28 mouse cellular contexts compared by ENCODE assay signal in genomic region chr7:81219321-81219720, GRCm38 (mm10). TPM values are rescaled to one million over a fixed set of nuclear protein-coding genes. Genes with fewer than 3 reads are reported as not detected.
A peak's percentile ranks its signal among the peaks of the same experiment; 100 is the strongest.
DNase-seq lines count a peak whose midpoint lies in the region; ATAC-seq lines count a peak whose summit lies in the region.
"Had no signal": no experiment of that assay in that cellular context is flagged by ENCODE, and none has a peak within 500 bp of the region (broad histone marks: within the 10 kb centered on the region; RNA-seq: fewer than 3 reads in every experiment).

No protein-coding gene starts in this region.

- WGBS in heart, embryonic 10.5 days = 57% methylated on average over 7 of the region's 7 CpGs
- whole genome bisulfite sequencing in kidney, embryonic 16.5 days = 46% methylated on average over 7 of the region's 7 CpGs

- no peak overlapping the region for H3K9ac ChIP-seq in kidney, embryonic 16.5 days (replicated peaks; ENCODE audit: low read length)
- H3K9ac ChIP-seq: forebrain, embryonic 13.5 days; heart, embryonic 13.5 days; limb, embryonic 15.5 days; lung, embryonic 15.5 days; midbrain, embryonic 13.5 days had no signal

- H3K36me3 ChIP-seq in heart, embryonic 10.5 days = no peaks in the 10 kb centered on the region
- H3K36me3 ChIP-seq in kidney, embryonic 16.5 days (ENCODE audit: insufficient read depth, low read length) = no peaks in the 10 kb centered on the region
- H3K36me3 ChIP-seq: G1E; heart, embryonic 13.5 days; limb, embryonic 15.5 days; lung, embryonic 15.5 days; midbrain, embryonic 13.5 days had no signal

- DNase-seq in heart, embryonic 10.5 days (ENCODE audit: low spot score) = peak; percentile 63
- DNase-seq in heart, adult 18-20 months = no peak
- DNase-seq in kidney, postnatal 4 days = no peak
- peak; percentile 34 for DNase-seq in ZHBTc4 (ENCODE audit: low read depth, low spot score)
- DNase-seq in kidney, postnatal 36 days = peak; percentile 49 to 57
- DNase-seq in spleen, postnatal 10 days (ENCODE audit: low spot score in 2 of 2) = no peak
- no peak for DNase-seq in frontal cortex, postnatal 14 days (ENCODE audit: low spot score in 2 of 2)
- DNase-seq: adrenal gland, adult 8-10 months; cerebellum, adult 2 months; cerebellum, postnatal 25 days; embryo, embryonic 11 days; gastrocnemius, adult 2 months; heart, postnatal 14 days; left cerebral cortex, postnatal 4 days; lung, postnatal 36 days had no signal

- peaks cover 24% of the 10 kb centered on the region for H3K27me3 ChIP-seq in heart, embryonic 10.5 days (ENCODE audit: insufficient read depth, poor library complexity, severe bottlenecking)
- H3K27me3 ChIP-seq in kidney, embryonic 16.5 days (ENCODE audit: insufficient read depth, low read length) = no peaks in the 10 kb centered on the region
- H3K27me3 ChIP-seq: Patski had no signal

- H3K4me3 ChIP-seq in heart, embryonic 10.5 days = no peak overlapping the region
- H3K4me3 ChIP-seq in kidney, embryonic 16.5 days (ENCODE audit: low read length) = no peak overlapping the region
- H3K4me3 ChIP-seq: forebrain, embryonic 13.5 days; gastrocnemius, adult 2 months; heart, embryonic 13.5 days; left cerebral cortex, adult 2 months; limb, embryonic 15.5 days; lung, embryonic 15.5 days; megakaryocyte, embryonic 14.5 days; midbrain, embryonic 13.5 days had no signal

- ATAC-seq in kidney, embryonic 16.5 days (ENCODE audit: low FRiP score, low TSS enrichment) = peak; percentile 63; the same call in 1 of the 2 replicates
- ATAC-seq: activated CD4-positive, CD25-positive, alpha-beta regulatory T cell, adult 4 months; forebrain, embryonic 13.5 days; hindbrain, postnatal 0 days; midbrain, embryonic 13.5 days; Patski had no signal

- H3K4me2 ChIP-seq in kidney, embryonic 16.5 days (replicated peaks; ENCODE audit: low read depth, low read length) = no peak overlapping the region
- H3K4me2 ChIP-seq: forebrain, embryonic 13.5 days; heart, embryonic 13.5 days; limb, embryonic 15.5 days; lung, embryonic 15.5 days; midbrain, embryonic 13.5 days had no signal

- no peaks in the 10 kb centered on the region for H3K9me3 ChIP-seq in heart, embryonic 10.5 days
- no peaks in the 10 kb centered on the region for H3K9me3 ChIP-seq in kidney, embryonic 16.5 days (ENCODE audit: low read length)
- H3K9me3 ChIP-seq: forebrain, embryonic 13.5 days; G1E; heart, embryonic 13.5 days; limb, embryonic 15.5 days; lung, embryonic 15.5 days; midbrain, embryonic 13.5 days had no signal

- no peak overlapping the region for H3K27ac ChIP-seq in heart, embryonic 10.5 days
- H3K27ac ChIP-seq in kidney, embryonic 16.5 days (ENCODE audit: low read length) = no peak overlapping the region
- H3K27ac ChIP-seq: forebrain, embryonic 13.5 days; gastrocnemius, adult 2 months; heart, embryonic 13.5 days; hindbrain, postnatal 0 days; left cerebral cortex, adult 2 months; limb, embryonic 15.5 days; lung, embryonic 15.5 days; midbrain, embryonic 13.5 days; stomach, postnatal 0 days had no signal

- H3K4me1 ChIP-seq in heart, embryonic 10.5 days = 0 out of 2 replicates have a peak, but pooled peaks cover under 1% of the 10 kb centered on the region
- 0 out of 2 replicates have a peak, but pooled peaks cover 6% of the 10 kb centered on the region for H3K4me1 ChIP-seq in kidney, embryonic 16.5 days (ENCODE audit: insufficient read depth, low read length)
- H3K4me1 ChIP-seq: forebrain, embryonic 13.5 days; heart, embryonic 13.5 days; midbrain, embryonic 13.5 days had no signal

RNA-seq across cellular contexts. Expression of gene Pde8a, which starts 5.9 kb away (rescaled TPM):
- 1.9 and 2.3 TPM in 2 replicates for polyA plus RNA-seq in heart, embryonic 10.5 days (2016; fragmentation: Nextera tagmentation; extraction: Ambion mirVana)
- 10 to 100 TPM; 13.8 to 16.1 TPM for total RNA-seq in heart, adult 18-20 months (2021)
- polyA plus RNA-seq in kidney, embryonic 16.5 days (2015; fragmentation: Nextera tagmentation; extraction: Ambion mirVana) = 4.6 and 5.9 TPM in 2 replicates
- polyA plus RNA-seq: G1E had no signal

Comparison
In these comparisons a context has a peak if more than half of its experiments do, and no peak if none do; other contexts are left out.
1. DNase-seq: peak in heart, embryonic 10.5 days (single experiment), ZHBTc4 (single experiment) and kidney, postnatal 36 days (2 of 2); none in heart, adult 18-20 months (0 of 2), kidney, postnatal 4 days (0 of 2), spleen, postnatal 10 days (0 of 2) and frontal cortex, postnatal 14 days (0 of 2).